8 mouse cellular contexts compared by ENCODE assay signal in genomic region chr2:36230967-36231366, GRCm38 (mm10). TPM values are rescaled to one million over a fixed set of nuclear protein-coding genes. Genes with fewer than 3 reads are reported as not detected.
DNase-seq lines count a peak whose midpoint lies in the region; ATAC-seq lines count a peak whose summit lies in the region.

No protein-coding gene starts in this region.

- no peaks in the 10 kb centered on the region for H3K27me3 ChIP-seq in lung, embryonic 16.5 days (ENCODE audit: control insufficient read depth, insufficient read depth, low read depth, low read length)
- H3K27me3 ChIP-seq in forebrain, embryonic 11.5 days (ENCODE audit: control insufficient read depth, insufficient read depth, low read length): peaks cover 3% of the 10 kb centered on the region; the same call in 1 of the 2 replicates
- 0 out of 2 replicates have a peak, but pooled peaks cover 3% of the 10 kb centered on the region for H3K27me3 ChIP-seq in liver, embryonic 11.5 days (replicated peaks; ENCODE audit: control insufficient read depth, insufficient read depth, low read length)
- H3K27me3 ChIP-seq in stomach, embryonic 15.5 days (replicated peaks): no peaks in the 10 kb centered on the region

- H3K4me2 ChIP-seq in lung, embryonic 16.5 days (ENCODE audit: low read depth, low read length): peak overlapping the region; percentile 86
- peak overlapping the region; percentile 62 for H3K4me2 ChIP-seq in forebrain, embryonic 11.5 days (ENCODE audit: low read depth, low read length, severe bottlenecking)
- peak overlapping the region; percentile 78 for H3K4me2 ChIP-seq in liver, embryonic 11.5 days
- H3K4me2 ChIP-seq in stomach, embryonic 15.5 days: peak overlapping the region; percentile 84

- ATAC-seq in lung, embryonic 16.5 days (ENCODE audit: low read depth): peak; percentile 3; the same call in 1 of the 2 replicates
- ATAC-seq in forebrain, embryonic 11.5 days (replicated peaks; ENCODE audit: low FRiP score): no peak
- no peak for ATAC-seq in liver, embryonic 11.5 days (replicated peaks; ENCODE audit: low FRiP score)
- no peak for ATAC-seq in stomach, embryonic 15.5 days (ENCODE audit: insufficient read depth, low FRiP score, low read depth)

- H3K27ac ChIP-seq in lung, embryonic 16.5 days (ENCODE audit: low read length): peak overlapping the region; percentile 76
- H3K27ac ChIP-seq in forebrain, embryonic 11.5 days (ENCODE audit: low read depth, low read length): no peak overlapping the region
- no peak overlapping the region for H3K27ac ChIP-seq in liver, embryonic 11.5 days (ENCODE audit: low read depth, low read length)
- 0 out of 2 replicates have a peak overlapping the region, but pooled peaks have one; percentile 9 for H3K27ac ChIP-seq in stomach, embryonic 15.5 days

- DNase-seq in lung, postnatal 4 days: no peak
- DNase-seq in forebrain, embryonic 11.5 days (ENCODE audit: low spot score): no peak
- no peak for DNase-seq in liver, embryonic 11.5 days (ENCODE audit: low spot score)
- no peak for DNase-seq in left cerebral cortex, postnatal 10 days (ENCODE audit: extremely low spot score in 1 of 2, low spot score in 2 of 2)
- DNase-seq in layer of hippocampus, adult 9-10 months (ENCODE audit: low spot score): no peak
- no peak for DNase-seq in layer of hippocampus, postnatal 36 days

- 14% methylated on average over 8 of the region's 10 CpGs for WGBS in lung, embryonic 16.5 days
- 43% methylated on average over 10 of the region's 10 CpGs for WGBS in forebrain, embryonic 11.5 days
- 14% methylated on average over 8 of the region's 10 CpGs for WGBS in liver, embryonic 11.5 days
- 23% methylated on average over 9 of the region's 10 CpGs for WGBS in stomach, embryonic 15.5 days

- no peaks in the 10 kb centered on the region for H3K9me3 ChIP-seq in lung, embryonic 16.5 days (ENCODE audit: control insufficient read depth, low read length)
- no peaks in the 10 kb centered on the region for H3K9me3 ChIP-seq in forebrain, embryonic 11.5 days (ENCODE audit: control insufficient read depth, low read length)
- no peaks in the 10 kb centered on the region for H3K9me3 ChIP-seq in liver, embryonic 11.5 days (ENCODE audit: control insufficient read depth, low read length)
- no peaks in the 10 kb centered on the region for H3K9me3 ChIP-seq in stomach, embryonic 15.5 days

- no peaks in the 10 kb centered on the region for H3K36me3 ChIP-seq in lung, embryonic 16.5 days (ENCODE audit: control insufficient read depth, insufficient read depth, low read length)
- H3K36me3 ChIP-seq in forebrain, embryonic 11.5 days (ENCODE audit: control insufficient read depth, insufficient read depth, low read length): no peaks in the 10 kb centered on the region
- H3K36me3 ChIP-seq in liver, embryonic 11.5 days (ENCODE audit: control insufficient read depth, insufficient read depth, low read length): no peaks in the 10 kb centered on the region
- no peaks in the 10 kb centered on the region for H3K36me3 ChIP-seq in stomach, embryonic 15.5 days

- peaks cover 31% of the 10 kb centered on the region for H3K4me1 ChIP-seq in lung, embryonic 16.5 days (replicated peaks; ENCODE audit: control insufficient read depth, insufficient read depth, low read length)
- H3K4me1 ChIP-seq in forebrain, embryonic 11.5 days (replicated peaks; ENCODE audit: control insufficient read depth, insufficient read depth, low read length): 0 out of 2 replicates have a peak, but pooled peaks cover 2% of the 10 kb centered on the region
- peaks cover 13% of the 10 kb centered on the region for H3K4me1 ChIP-seq in liver, embryonic 11.5 days (replicated peaks; ENCODE audit: control insufficient read depth, insufficient read depth, low read length)
- H3K4me1 ChIP-seq in stomach, embryonic 15.5 days: peaks cover 30% of the 10 kb centered on the region

- peak overlapping the region; percentile 65 for H3K4me3 ChIP-seq in lung, embryonic 16.5 days (ENCODE audit: low read length)
- H3K4me3 ChIP-seq in forebrain, embryonic 11.5 days (ENCODE audit: low read depth, low read length): peak overlapping the region; percentile 27; the same call in 1 of the 2 replicates
- H3K4me3 ChIP-seq in liver, embryonic 11.5 days (ENCODE audit: low read depth, low read length): peak overlapping the region; percentile 46
- H3K4me3 ChIP-seq in stomach, embryonic 15.5 days (replicated peaks): peak overlapping the region; percentile 54

- H3K9ac ChIP-seq in lung, embryonic 16.5 days (ENCODE audit: low read length): peak overlapping the region; percentile 73
- H3K9ac ChIP-seq in forebrain, embryonic 11.5 days (ENCODE audit: low read length): no peak overlapping the region
- H3K9ac ChIP-seq in liver, embryonic 11.5 days (ENCODE audit: low read depth, low read length): peak overlapping the region; percentile 57
- H3K9ac ChIP-seq in stomach, embryonic 15.5 days: no peak overlapping the region

- intact Hi-C loops in left cerebral cortex, postnatal 10 days (cut with DNase I): no loop called here

RNA-seq across cellular contexts. Expression of gene Ptgs1, which starts 0.7 kb away (rescaled TPM):
- polyA plus RNA-seq in lung, embryonic 16.5 days (2015; fragmentation: Nextera tagmentation; extraction: Ambion mirVana): 76.1 and 83.5 TPM in 2 replicates
- 2.8 and 2.9 TPM in 2 replicates for polyA plus RNA-seq in forebrain, embryonic 11.5 days (2014; fragmentation: Nextera tagmentation; extraction: Ambion mirVana)
- 28.6 and 30.3 TPM in 2 replicates for polyA plus RNA-seq in liver, embryonic 11.5 days (2014; fragmentation: Nextera tagmentation; extraction: Ambion mirVana)
- 27.9 and 31.3 TPM in 2 replicates for polyA plus RNA-seq in stomach, embryonic 15.5 days (2015; fragmentation: Nextera tagmentation; extraction: Ambion mirVana)
- 10 to 100 TPM; 11.8 to 13.0 TPM for total RNA-seq in left cerebral cortex, postnatal 10 days (2021)
- 10 to 100 TPM; 16.1 to 16.9 TPM for total RNA-seq in layer of hippocampus, postnatal 36 days (2021)

Comparison
In these comparisons a context has a peak if more than half of its experiments do, and no peak if none do; other contexts are left out.
1. H3K27ac ChIP-seq: peak in lung, embryonic 16.5 days (single experiment) and stomach, embryonic 15.5 days (single experiment); none in forebrain, embryonic 11.5 days (single experiment) and liver, embryonic 11.5 days (single experiment).
2. H3K9ac ChIP-seq: peak in lung, embryonic 16.5 days (single experiment) and liver, embryonic 11.5 days (single experiment); none in forebrain, embryonic 11.5 days (single experiment) and stomach, embryonic 15.5 days (single experiment).
3. Peak in every context shown above with its lines, with median percentiles within 50 percentile points of each other: H3K4me2 ChIP-seq and H3K4me3 ChIP-seq.